Mouse (Mus musculus) cerebellum, adult 11 months (tissue): ENCODE measurements around the gene Srsf4.

ENCODE experiments used
- DNase-seq: peaks from one replicate; pipeline ENCODE4 v3.0.0; 2022

The Srsf4 gene

DNA sequence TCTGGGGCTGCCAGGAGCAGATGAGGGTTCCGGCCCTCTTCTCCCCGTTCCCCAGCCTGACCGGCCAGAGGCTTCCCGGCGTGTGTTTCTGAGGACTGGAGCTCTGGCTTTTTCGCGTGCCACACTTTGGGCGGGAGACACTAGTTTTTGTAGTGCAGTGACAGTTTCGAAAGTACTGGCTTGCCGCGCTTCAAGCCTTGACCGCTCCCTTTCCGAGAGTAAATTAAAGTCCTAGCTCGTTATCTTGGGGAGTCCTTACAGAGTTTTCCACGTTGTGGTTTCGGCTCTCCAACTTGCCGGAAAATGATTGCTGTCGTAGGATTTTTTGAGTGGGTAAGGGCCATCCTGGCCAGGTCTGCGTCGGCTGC lies 736 bp downstream of the Srsf4 start:
- no peak for DNase-seq

GRCm38 (mm10) chr4:131874567-131874966 lies 1.1 kb downstream of the Srsf4 start:
- no peak for DNase-seq

DNA sequence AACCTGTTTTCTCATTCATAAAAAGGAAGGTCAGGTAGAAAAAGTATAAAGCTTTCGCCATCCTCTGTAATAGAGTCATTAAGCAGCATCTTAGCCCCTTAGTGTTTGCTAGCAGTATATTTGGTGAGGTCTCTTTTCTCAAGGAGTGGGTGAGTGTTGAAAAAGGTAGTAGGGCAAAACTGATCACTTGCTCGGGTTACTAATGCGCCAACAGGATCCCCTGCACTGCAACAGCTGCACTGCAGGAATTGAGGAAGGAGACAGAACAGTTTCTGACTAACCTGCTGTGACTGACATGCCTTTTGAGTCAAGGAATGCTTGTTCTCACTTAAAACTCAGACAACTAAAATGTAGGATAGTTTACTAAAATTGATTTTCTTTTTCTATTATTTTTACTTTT lies 1.8 kb downstream of the Srsf4 start:
- DNase-seq = no peak

GRCm38 (mm10) chr4:131876836-131877235 lies 3.4 kb downstream of the Srsf4 start:
- DNase-seq = no peak

GRCm38 (mm10) chr4:131879692-131880091 lies 6.3 kb downstream of the Srsf4 start:
- DNase-seq = no peak

- no peak for DNase-seq
These were observed 7.9 kb downstream of the Srsf4 start for GRCm38 (mm10) chr4:131881306-131881705.

DNA sequence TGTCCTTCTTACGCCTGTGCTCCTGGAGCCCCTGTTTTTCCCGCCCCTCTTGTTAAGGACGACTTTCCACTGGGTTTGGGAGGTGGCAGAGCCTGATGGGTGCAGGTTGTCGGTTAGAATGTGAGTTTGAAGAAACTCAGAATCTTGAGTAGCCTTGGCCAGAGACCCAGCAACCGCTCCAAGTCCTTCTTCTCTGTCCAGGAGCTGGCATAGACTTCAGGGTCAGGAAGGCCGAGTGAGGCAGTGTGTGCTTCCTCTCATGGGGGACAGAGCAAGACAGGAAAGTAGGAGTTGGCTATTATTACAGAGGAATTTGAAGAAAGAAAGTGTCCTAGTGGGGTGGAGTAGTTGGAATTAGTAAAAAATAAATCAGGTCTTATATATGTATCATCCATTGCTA lies 10.2 kb downstream of the Srsf4 start:
- no peak for DNase-seq

GRCm38 (mm10) chr4:131885376-131885775 lies 12.0 kb downstream of the Srsf4 start:
- no peak for DNase-seq

DNA sequence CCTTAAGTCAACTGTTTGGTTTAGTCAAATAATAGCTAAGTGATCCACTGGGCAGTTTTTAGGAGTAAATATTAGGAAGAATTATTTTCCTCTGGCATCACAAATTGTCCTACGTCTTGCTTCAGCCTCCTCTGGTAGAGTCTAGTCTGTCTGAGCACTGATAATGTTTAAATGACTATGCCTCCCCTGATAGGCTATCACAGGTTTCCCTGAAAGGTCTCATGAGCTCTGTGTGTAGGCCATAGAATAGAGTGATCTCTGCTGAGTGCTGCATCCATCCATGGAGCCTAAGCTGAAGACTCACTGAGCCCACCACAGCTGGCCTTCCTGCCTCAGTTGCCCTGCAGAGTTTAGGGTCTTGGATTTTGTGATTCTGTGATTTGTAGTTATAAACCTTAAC lies 15.1 kb downstream of the Srsf4 start:
- DNase-seq = no peak

DNA sequence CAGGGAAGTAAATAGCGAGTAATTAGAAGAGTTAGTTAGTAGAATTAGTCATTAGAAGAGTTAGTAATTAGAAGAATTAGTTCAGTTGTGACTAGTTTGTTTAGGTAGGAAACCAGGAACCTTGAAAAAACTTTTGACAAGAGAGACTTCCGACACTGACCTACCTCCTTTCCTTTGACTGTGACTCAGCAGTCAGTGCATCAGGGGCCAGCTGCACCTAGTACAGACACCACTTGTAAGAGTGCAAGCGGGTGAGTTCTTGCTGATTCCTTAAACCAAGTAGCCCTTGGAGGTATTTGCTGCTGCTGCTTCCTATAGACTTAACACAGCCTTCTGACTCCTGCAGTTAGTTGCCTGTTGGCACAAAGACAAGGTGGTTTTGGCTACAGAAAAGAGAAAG lies 17.3 kb downstream of the Srsf4 start:
- no peak for DNase-seq

DNA sequence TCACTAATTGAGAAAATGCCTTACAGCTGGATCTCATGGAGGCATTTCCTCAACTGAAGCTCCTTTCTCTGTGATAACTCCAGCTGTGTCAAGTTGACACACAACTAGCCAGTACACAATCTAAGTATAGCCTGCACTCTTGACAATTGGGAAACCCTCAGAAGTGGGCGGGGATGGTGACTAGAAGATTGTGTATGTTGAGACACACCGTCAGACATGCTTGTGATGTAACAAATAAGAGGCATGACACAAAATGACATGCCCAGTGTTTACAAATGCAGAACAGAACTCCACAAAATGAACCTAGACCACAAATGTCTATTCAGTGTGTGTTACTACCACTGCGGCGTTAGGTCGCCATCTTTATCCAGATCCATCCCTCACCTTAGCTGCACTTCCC lies 23.7 kb downstream of the Srsf4 start:
- DNase-seq = no peak

GRCm38 (mm10) chr4:131897787-131898186 lies 24.4 kb downstream of the Srsf4 start:
- no peak for DNase-seq

GRCm38 (mm10) chr4:131898503-131899179 lies 25.2 kb downstream of the Srsf4 start:
- DNase-seq = no peak

GRCm38 (mm10) chr4:131899180-131899554 lies 25.8 kb downstream of the Srsf4 start:
- peak; percentile 31 for DNase-seq

DNA sequence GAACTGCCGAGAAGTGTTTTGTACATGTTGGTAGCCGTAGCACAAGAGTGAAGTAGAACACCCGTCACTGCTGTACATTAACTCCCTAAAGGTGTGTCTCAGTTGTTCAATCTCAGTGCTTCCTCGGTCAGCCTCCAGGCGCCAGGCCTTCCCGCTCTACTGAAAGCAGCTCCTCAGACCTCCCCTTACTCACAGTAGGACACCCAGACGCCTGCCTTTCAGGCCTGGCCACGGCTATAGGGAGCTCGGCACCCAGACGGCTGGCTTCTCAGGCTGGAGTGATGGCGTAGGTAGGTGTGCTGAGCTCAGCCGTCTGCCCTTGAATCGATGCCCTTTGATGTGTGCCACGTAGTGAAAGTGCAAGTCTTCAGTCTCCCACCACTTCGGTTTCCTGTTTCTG lies 27.7 kb downstream of the Srsf4 start:
- no peak for DNase-seq

DNA sequence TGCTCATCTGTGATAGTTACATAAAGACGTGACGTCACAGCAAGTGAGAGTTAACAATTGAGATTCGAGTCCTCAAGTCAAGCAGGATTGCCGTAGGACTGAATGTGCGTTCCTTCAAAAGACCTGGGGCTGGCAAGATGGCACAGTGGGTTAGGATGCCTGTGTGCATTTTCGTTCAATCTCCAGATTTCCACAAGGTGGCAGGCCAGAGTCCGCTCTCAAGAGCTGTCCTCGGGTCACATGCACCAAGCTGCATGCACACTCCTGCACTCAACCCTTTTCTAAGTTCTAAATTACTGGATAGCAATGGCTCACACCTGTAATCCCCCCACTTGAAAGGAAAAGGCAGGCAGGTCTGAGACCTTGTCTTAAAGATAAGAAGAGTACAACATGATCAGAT lies 31.1 kb downstream of the Srsf4 start:
- DNase-seq = no peak

- no peak for DNase-seq
These were observed 33.0 kb downstream of the Srsf4 start for GRCm38 (mm10) chr4:131906423-131906822.

- no peak for DNase-seq
These were observed 34.5 kb downstream of the Srsf4 start for GRCm38 (mm10) chr4:131907912-131908311.

DNA sequence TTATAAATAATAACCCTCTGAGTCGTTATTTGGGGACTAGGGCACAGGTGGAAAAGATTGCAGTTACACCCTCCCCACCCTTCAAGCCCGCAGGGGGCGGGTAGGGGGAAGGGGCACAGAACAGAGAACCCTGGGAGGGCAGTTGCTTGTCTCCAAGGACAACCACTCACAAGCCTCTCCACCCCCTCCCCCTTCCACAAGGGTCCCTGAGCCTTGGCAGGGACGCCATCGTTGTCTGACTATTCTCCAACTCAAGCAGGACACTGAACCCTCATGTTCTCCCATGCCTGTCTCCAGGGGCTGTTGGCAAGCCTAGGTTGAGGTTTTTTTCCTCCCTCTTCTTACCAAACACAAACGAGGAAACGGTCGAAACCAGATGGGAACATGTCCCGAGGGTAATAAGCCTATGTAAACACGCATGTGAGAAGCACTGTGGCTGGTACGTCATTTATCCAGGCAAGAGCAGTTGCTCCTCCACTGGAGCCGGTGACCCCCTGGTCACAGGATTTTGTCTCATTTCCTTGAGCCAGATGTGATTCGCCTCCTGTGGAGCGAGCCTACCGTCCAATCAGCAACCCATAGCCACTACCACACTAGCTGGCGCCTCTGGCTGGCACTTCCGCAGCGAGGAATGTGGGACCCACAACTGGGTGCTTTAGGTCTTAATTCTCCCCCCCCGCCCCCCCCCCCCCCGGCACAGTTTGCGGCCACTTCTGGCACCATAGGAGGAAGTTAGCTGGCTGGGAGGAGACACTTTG lies 37.0 kb downstream of the Srsf4 start:
- DNase-seq = no peak

GRCm38 (mm10) chr4:131911521-131911920 lies 38.1 kb downstream of the Srsf4 start:
- no peak for DNase-seq

GRCm38 (mm10) chr4:131913526-131913925 lies 40.1 kb downstream of the Srsf4 start:
- no peak for DNase-seq

GRCm38 (mm10) chr4:131914046-131914643 lies 40.7 kb downstream of the Srsf4 start:
- no peak for DNase-seq

DNA sequence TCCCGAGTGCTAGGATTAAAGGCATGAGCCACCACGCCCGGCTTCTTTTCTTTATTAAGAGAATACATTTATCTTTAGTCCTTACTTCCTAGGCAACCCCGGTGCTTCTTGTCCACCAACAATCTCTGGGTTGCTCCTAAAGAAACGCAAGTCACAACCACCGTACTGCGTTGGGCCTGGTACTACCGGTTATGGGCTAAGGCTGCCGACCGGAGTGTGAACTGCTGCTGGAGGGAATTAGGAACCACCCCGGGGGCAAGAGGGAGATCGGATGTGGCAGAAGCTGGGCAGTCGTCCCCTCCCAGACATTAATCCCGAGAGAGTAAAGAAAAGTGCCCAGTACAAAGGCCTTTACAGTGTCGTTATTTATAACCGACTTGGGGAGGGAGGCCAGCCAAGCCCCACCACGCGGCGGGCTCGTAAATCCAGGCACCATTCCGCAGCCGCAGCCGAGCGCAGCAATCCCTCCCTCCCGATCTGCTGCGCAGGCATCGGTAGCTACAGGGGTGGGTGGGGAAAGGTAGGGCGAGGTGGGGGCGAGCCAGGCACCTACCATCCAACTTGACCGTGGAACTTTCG lies 41.6 kb downstream of the Srsf4 start:
- DNase-seq = no peak

DNA sequence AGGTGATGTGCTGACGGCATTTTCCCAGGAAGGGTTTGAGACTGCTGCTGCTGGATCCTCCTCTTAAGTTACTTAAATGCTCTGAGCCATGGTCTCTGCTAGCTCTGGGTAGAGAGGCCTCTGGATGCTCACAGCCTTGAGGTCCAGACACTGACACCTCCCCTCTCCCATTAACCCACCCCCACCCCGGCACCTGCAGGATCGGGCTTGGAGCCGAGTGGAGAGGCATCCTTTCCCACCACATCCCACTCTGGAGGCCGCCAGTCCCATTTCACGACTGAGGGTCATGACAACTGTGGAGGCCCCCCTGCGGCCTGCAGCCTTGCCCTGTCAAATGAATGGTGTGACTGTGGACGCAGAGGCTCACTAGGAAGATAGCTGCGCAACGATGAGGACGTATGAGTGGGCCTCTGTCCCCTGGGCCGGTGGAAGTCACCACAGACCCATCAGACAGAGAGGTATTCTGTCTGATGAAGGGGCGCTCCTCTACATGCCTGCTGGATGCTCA lies 42.5 kb downstream of the Srsf4 start:
- no peak for DNase-seq
